Mouse (Mus musculus) kidney, embryonic 16.5 days (tissue): Measurements from ENCODE around the gene Ifna15. TPM values are rescaled to one million over a fixed set of nuclear protein-coding genes. Genes with fewer than 3 reads are reported as not detected.
"Not testable (repeated sequence)": the region's sequence is repeated elsewhere in the genome, so short reads cannot be mapped to it uniquely, and the experiment has no call there.

Experiments
- ATAC-seq: fragments of 200-750 bp; cut with Nextera tagmentation; 2 replicates; pipeline ENCODE4 v1.8.0; 2017; ENCODE audit warnings: moderate TSS enrichment; ENCODE audit not compliant: low FRiP score, low TSS enrichment
- H3K27ac ChIP-seq: fragments of 300-500 bp; sonication (generic); 2 replicates; pipeline ENCODE4 v1.5.1; 2014; ENCODE audit warnings: low read length
- H3K27me3 ChIP-seq: fragments of 300-500 bp; sonication (generic); 2 replicates; pipeline ENCODE4 v1.6.1; 2014; ENCODE audit warnings: low read length, control low read depth, mixed read lengths; ENCODE audit not compliant: insufficient read depth
- H3K36me3 ChIP-seq: fragments of 300-500 bp; sonication (generic); 2 replicates; pipeline ENCODE4 v1.6.1; 2014; ENCODE audit warnings: low read length, control low read depth, mixed read lengths; ENCODE audit not compliant: insufficient read depth
- H3K4me1 ChIP-seq: fragments of 300-500 bp; sonication (generic); 2 replicates; pipeline ENCODE4 v1.6.1; 2014; ENCODE audit warnings: low read length, control low read depth, mixed read lengths; ENCODE audit not compliant: insufficient read depth
- H3K4me2 ChIP-seq: fragments of 300-500 bp; sonication (generic); replicated peaks from 2 replicates; pipeline ENCODE4 v1.6.1; 2014; ENCODE audit warnings: low read depth, low read length
- H3K4me3 ChIP-seq: fragments of 300-500 bp; sonication (generic); 2 replicates; pipeline ENCODE4 v1.5.1; 2014; ENCODE audit warnings: mild to moderate bottlenecking, low read length
- H3K9ac ChIP-seq: fragments of 300-500 bp; sonication (generic); replicated peaks from 2 replicates; pipeline ENCODE4 v1.6.1; 2014; ENCODE audit warnings: low read length
- H3K9me3 ChIP-seq: fragments of 300-500 bp; sonication (generic); 2 replicates; pipeline ENCODE4 v1.6.1; 2016; ENCODE audit warnings: low read length, control low read depth
- WGBS: fragments of 180-500 bp; shearing (Covaris S2); extraction: QIAGEN DNeasy Blood & Tissue Kit; methylation state at CpG from one replicate; pipeline ENCODE4 v1.1.7; 2014; 5-methylcytosine and 5-hydroxymethylcytosine counted together
- polyA plus RNA-seq: library from polyadenylated mRNA; unstranded; fragments of >200 nt; fragmentation: Nextera tagmentation; extraction: Ambion mirVana; gene quantifications from 2 replicates; pipeline ENCODE4 v1.2.1, GENCODE M21; 2015

Gene Ifna15
- not detected in 2 replicates for polyA plus RNA-seq

GRCm38 (mm10) chr4:88558145-88558544, at the start of gene Ifna15:
Gene Ifna15, minus strand, starts transcription at chr4:88558245.
- not testable (repeated sequence) for ATAC-seq, H3K4me3 ChIP-seq, H3K4me2 ChIP-seq, H3K9me3 ChIP-seq, H3K4me1 ChIP-seq, H3K27ac ChIP-seq, H3K36me3 ChIP-seq, H3K27me3 ChIP-seq, H3K9ac ChIP-seq

DNA sequence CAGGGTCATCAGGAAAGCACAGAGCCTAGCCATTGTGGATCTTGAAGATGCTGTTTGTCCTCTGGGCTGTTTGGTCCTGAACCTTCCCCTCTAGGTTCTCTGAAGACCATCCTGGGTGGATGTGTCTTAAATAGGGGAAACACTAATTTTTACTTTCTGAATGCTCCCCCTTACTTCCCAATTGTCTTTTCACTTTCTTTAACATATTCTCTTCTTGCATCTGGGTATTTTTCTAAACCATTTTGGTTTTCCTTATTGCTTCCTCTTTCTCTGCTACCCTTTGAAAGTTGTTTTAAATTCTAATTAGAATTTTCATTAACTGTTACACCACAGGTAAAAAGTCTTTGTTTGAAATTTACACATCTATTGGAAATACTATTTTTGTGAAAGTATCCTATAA, 45.2 kb upstream of the Ifna15 start, which contains the start of gene Ifna12:
Gene Ifna12 (minus strand): TSS at position 101 of the 400 bp plus-strand sequence.
- H3K4me1 ChIP-seq = no peaks in the 10 kb centered on the region
- H3K27ac ChIP-seq = no peak within 1 kb of the TSS
- no peaks in the 10 kb centered on the region for H3K27me3 ChIP-seq
- no peak for ATAC-seq
- no peak within 1 kb of the TSS for H3K9ac ChIP-seq
- H3K9me3 ChIP-seq = no peaks in the 10 kb centered on the region
- H3K4me3 ChIP-seq = no peak within 1 kb of the TSS
- H3K4me2 ChIP-seq = no peak within 1 kb of the TSS
- H3K36me3 ChIP-seq = no peaks in the 10 kb centered on the region

- WGBS = 87% methylated on average over 1 of the region's 1 CpGs
- Histone ChIP-seq H3K4me2 (no peak within 1 kb of the TSS), H3K36me3 (no peaks in the 10 kb centered on the region), H3K4me1 (no peaks in the 10 kb centered on the region), H3K4me3 (no peak within 1 kb of the TSS), H3K27me3 (no peaks in the 10 kb centered on the region), H3K27ac (no peak within 1 kb of the TSS), H3K9ac (no peak within 1 kb of the TSS), H3K9me3 (no peaks in the 10 kb centered on the region)
- no peak for ATAC-seq
Measured at GRCm38 (mm10) chr4:88592285-88592684, 34.2 kb upstream of the Ifna15 start, which contains the start of gene Ifna9. Gene Ifna9, minus strand, starts transcription at chr4:88592385.

DNA sequence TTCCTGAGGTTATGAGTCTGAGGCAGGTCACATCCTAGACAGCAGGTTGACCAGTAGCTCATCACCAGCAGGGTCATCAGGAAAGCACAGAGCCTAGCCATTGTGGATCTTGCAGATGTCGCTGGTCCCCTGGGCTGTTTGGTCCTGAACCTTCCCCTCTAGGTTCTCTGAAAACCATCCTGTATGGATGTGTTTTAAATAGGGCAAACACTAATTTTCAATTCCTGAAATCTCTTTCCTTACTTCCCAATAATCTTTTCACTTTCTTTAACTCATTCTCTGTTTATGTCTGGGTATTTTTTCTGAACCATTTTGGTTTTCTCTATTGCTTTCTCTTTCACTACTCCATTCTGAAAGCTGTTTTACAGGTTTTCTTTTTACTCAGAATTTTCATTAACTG, 13.7 kb upstream of the Ifna15 start, which contains the start of gene Ifna14:
Gene Ifna14 (minus strand): TSS at position 101 of the 400 bp plus-strand sequence.
- no peaks in the 10 kb centered on the region for H3K36me3 ChIP-seq
- H3K27ac ChIP-seq = no peak within 1 kb of the TSS
- WGBS = 83% methylated on average over 1 of the region's 1 CpGs
- no peaks in the 10 kb centered on the region for H3K4me1 ChIP-seq
- H3K9me3 ChIP-seq = no peaks in the 10 kb centered on the region
- no peak within 1 kb of the TSS for H3K9ac ChIP-seq
- H3K27me3 ChIP-seq = no peaks in the 10 kb centered on the region
- no peak within 1 kb of the TSS for H3K4me2 ChIP-seq
- H3K4me3 ChIP-seq = no peak within 1 kb of the TSS
- ATAC-seq = no peak

- Histone ChIP-seq H3K4me2 (no peak overlapping the region), H3K9me3 (no peaks in the 10 kb centered on the region), H3K4me3 (no peak overlapping the region), H3K4me1 (no peaks in the 10 kb centered on the region), H3K27ac (no peak overlapping the region), H3K36me3 (no peaks in the 10 kb centered on the region), H3K27me3 (no peaks in the 10 kb centered on the region), H3K9ac (no peak overlapping the region)
- ATAC-seq = no peak
- 100% methylated on average over 1 of the region's 1 CpGs for WGBS
Measured at GRCm38 (mm10) chr4:88561791-88562190, 3.7 kb upstream of the Ifna15 start.

DNA sequence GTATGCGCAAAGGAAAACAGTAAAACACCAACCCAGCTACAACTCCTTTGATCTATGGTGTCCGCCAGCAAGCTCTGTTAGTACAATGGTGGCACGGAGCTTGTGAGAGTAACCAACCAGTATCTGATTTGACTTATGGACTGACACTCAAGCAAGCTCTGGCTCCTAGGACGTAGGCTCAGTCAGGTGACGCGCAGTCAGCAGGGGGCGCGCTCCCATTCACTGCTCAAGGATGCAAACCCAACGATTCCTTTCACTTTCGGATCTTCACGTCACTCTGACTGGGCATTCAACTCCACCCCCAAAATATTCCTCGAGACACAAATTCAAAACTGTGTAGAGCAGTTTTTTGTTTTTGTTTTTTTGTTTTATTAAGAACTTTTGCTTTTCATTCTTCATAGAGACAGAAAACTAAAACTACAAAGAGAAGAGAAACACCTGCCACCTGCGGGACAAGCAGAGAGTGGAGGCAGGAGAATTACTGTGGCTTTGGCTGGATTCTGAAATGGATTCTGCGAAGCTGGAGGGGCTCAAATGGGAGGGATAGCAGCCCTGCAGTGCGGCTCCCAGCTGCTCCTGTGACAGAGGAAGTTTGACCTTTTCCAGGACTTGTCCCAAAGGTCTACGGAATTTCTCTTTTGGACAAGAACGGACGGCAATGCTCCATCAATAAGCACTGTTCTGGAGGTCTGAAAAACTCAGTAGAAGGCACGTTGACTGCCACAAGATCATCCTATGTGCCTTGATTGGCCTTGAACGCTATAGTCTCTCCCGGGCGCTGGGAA, 7.7 kb downstream of the Ifna15 start:
- ATAC-seq = peak; percentile 85
- Histone ChIP-seq H3K9ac (0 out of 2 replicates have a peak overlapping the region, but pooled peaks have one; percentile 22), H3K4me3 (peak overlapping the region; percentile 43), H3K27me3 (no peaks in the 10 kb centered on the region), H3K4me1 (peaks cover 3% of the 10 kb centered on the region; the same call in 1 of the 2 replicates), H3K36me3 (no peaks in the 10 kb centered on the region), H3K4me2 (peak overlapping the region; percentile 61), H3K27ac (no peak overlapping the region), H3K9me3 (no peaks in the 10 kb centered on the region)
- WGBS = 28% methylated on average over 22 of the region's 22 CpGs

DNA sequence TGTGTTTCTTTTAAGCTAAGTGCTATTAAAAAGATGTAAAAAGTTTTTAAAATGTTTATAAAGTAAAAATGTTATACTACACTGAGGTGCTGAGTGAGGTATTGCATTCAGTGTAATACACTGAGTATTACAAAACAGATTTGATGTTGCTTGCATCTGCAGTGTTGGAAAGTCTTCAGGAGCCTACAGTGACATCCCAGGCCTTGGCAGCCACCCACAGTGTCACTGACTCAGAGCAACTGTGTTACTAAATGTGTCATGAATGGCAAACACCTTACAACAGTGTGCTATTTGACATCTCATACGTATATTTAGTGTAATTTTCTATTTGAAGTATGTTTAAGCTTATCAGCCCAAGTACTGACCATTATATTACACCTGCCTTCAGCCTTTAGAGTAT, 10.1 kb downstream of the Ifna15 start:
- Histone ChIP-seq H3K9me3 (no peaks in the 10 kb centered on the region), H3K27me3 (no peaks in the 10 kb centered on the region), H3K36me3 (no peaks in the 10 kb centered on the region), H3K9ac (no peak overlapping the region), H3K4me1 (peaks cover 3% of the 10 kb centered on the region; the same call in 1 of the 2 replicates), H3K4me3 (no peak overlapping the region), H3K4me2 (no peak overlapping the region), H3K27ac (no peak overlapping the region)
- no peak for ATAC-seq
- 92% methylated on average over 1 of the region's 1 CpGs for WGBS

GRCm38 (mm10) chr4:88543649-88544234, 14.3 kb downstream of the Ifna15 start:
- H3K9ac ChIP-seq = no peak overlapping the region
- ATAC-seq = peak; percentile 67; the same call in 1 of the 2 replicates
- H3K27me3 ChIP-seq = no peaks in the 10 kb centered on the region
- H3K9me3 ChIP-seq = no peaks in the 10 kb centered on the region
- no peaks in the 10 kb centered on the region for H3K4me1 ChIP-seq
- no peak overlapping the region for H3K4me3 ChIP-seq
- WGBS = 48% methylated on average over 2 of the region's 2 CpGs
- H3K36me3 ChIP-seq = no peaks in the 10 kb centered on the region
- H3K4me2 ChIP-seq = no peak overlapping the region
- H3K27ac ChIP-seq = no peak overlapping the region

GRCm38 (mm10) chr4:88537328-88537727, 20.7 kb downstream of the Ifna15 start:
- H3K4me3 ChIP-seq = no peak overlapping the region
- H3K9ac ChIP-seq = no peak overlapping the region
- H3K27ac ChIP-seq = no peak overlapping the region
- no peak for ATAC-seq
- WGBS = 60% methylated on average over 12 of the region's 12 CpGs
- no peaks in the 10 kb centered on the region for H3K4me1 ChIP-seq
- no peaks in the 10 kb centered on the region for H3K27me3 ChIP-seq
- H3K36me3 ChIP-seq = no peaks in the 10 kb centered on the region
- no peaks in the 10 kb centered on the region for H3K9me3 ChIP-seq
- H3K4me2 ChIP-seq = no peak overlapping the region

DNA sequence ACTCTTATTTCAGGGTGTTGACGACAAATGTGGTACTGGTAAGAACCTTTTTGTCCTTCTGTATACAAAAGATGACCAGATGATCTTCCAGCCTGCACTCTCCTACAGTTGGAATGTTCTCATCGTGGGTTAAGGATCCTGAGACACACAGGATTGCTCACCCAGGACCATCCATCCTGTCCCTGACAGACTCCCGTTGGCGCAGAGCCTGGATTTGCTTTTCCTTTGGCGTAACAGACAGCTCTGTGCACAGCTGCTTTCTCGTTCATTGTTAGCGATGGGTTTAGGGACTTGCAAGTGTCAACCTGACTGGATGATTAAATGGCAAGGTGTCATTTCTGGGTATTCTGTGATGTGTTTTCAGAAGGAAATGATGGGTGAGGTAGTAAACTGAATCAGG, 21.4 kb downstream of the Ifna15 start:
- Histone ChIP-seq H3K4me3 (no peak overlapping the region), H3K27me3 (no peaks in the 10 kb centered on the region), H3K9me3 (no peaks in the 10 kb centered on the region), H3K27ac (no peak overlapping the region), H3K36me3 (no peaks in the 10 kb centered on the region), H3K4me2 (no peak overlapping the region), H3K9ac (no peak overlapping the region), H3K4me1 (no peaks in the 10 kb centered on the region)
- ATAC-seq = 0 out of 2 replicates have a peak, but pooled peaks have one; percentile 27
- 52% methylated on average over 7 of the region's 7 CpGs for WGBS
